Mouse (Mus musculus) heart, adult 2 months (tissue): ENCODE results near the gene Csnk1d.

Experiments used
- CTCF ChIP-seq: fragments of 200-600 bp; IDR thresholded peaks from 2 replicates; pipeline ENCODE4 v1.8.1; 2022; ENCODE audit warnings: antibody characterized with exemption, mild to moderate bottlenecking, moderate library complexity
- EP300 ChIP-seq: fragments of 200-500 bp; IDR thresholded peaks from 2 replicates; pipeline ENCODE4 v1.6.1; 2011; ENCODE audit warnings: low read depth, low read length, control low read depth; ENCODE audit not compliant: insufficient read depth
- POLR2A ChIP-seq: fragments of 200-500 bp; IDR thresholded peaks from 2 replicates; pipeline ENCODE4 v1.6.1; 2011; ENCODE audit warnings: mild to moderate bottlenecking, low read depth, low read length, control low read depth; ENCODE audit not compliant: insufficient read depth

- TF ChIP-seq POLR2A (no peak), CTCF (no peak), EP300 (no peak)
Measured at GRCm38 (mm10) chr11:121039302-121039701, 48.2 kb upstream of the Csnk1d start, which contains the start of gene Cd7.
